Mouse (Mus musculus): Measurements from ENCODE around the gene Ccdc150. TPM values are rescaled to one million over a fixed set of nuclear protein-coding genes. Genes with fewer than 3 reads are reported as not detected.

The Ccdc150 gene
- polyA plus RNA-seq, 1 experiment, result not detected

DNA sequence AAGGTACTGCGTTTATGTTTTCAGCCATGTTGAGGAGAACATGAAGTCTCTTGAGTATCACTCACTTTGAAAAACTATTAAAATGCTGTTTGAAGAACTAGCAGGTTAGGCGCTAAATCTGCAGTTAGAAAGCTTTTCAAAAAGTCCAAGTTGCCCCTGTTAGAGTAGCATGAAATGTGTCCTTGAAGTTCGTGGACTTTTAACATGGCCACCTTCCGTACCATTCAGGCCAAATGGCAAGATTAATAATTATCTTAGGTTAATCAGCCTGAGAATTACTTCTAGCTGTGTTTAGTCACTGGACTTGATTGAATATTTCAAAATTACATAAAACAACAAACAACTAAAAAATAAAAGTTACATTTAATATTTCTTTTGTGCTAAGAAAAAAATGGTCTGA lies 104.3 kb downstream of the Ccdc150 start:
- Histone ChIP-seq H3K4me1 (ENCODE audit: control insufficient read depth, insufficient read depth, low read length) (no peaks in the 10 kb centered on the region), H3K4me3 (ENCODE audit: insufficient read depth, low read length) (no peak overlapping the region), H3K27ac (ENCODE audit: insufficient read depth, low read depth, low read length) (no peak overlapping the region)
- TF ChIP-seq CTCF (IDR thresholded peaks at IDR 0.05; ENCODE audit: low read depth, low read length) (no peak), POLR2A (IDR thresholded peaks at IDR 0.05; ENCODE audit: borderline replicate concordance, low read depth, low read length) (no peak)

GRCm38 (mm10) chr1:54355485-54355884 lies 105.0 kb downstream of the Ccdc150 start:
- Histone ChIP-seq H3K4me1 (ENCODE audit: control insufficient read depth, insufficient read depth, low read length) (no peaks in the 10 kb centered on the region), H3K4me3 (ENCODE audit: insufficient read depth, low read length) (no peak overlapping the region), H3K27ac (ENCODE audit: insufficient read depth, low read depth, low read length) (no peak overlapping the region)
- TF ChIP-seq POLR2A (IDR thresholded peaks at IDR 0.05; ENCODE audit: borderline replicate concordance, low read depth, low read length) (no peak), CTCF (IDR thresholded peaks at IDR 0.05; ENCODE audit: low read depth, low read length) (no peak)

- TF ChIP-seq POLR2A (IDR thresholded peaks at IDR 0.05; ENCODE audit: borderline replicate concordance, low read depth, low read length) (no peak), CTCF (IDR thresholded peaks at IDR 0.05; ENCODE audit: low read depth, low read length) (no peak)
- no peak overlapping the region for H3K27ac ChIP-seq (ENCODE audit: insufficient read depth, low read depth, low read length)
- H3K4me3 ChIP-seq (ENCODE audit: insufficient read depth, low read length), result no peak overlapping the region
- no peaks in the 10 kb centered on the region for H3K4me1 ChIP-seq (ENCODE audit: control insufficient read depth, insufficient read depth, low read length)
Observed at GRCm38 (mm10) chr1:54356566-54356965, 106.1 kb downstream of the Ccdc150 start.

GRCm38 (mm10) chr1:54377506-54378051 lies 127.1 kb downstream of the Ccdc150 start:
- TF ChIP-seq POLR2A (IDR thresholded peaks at IDR 0.05; ENCODE audit: borderline replicate concordance, low read depth, low read length), result no peak
- TF ChIP-seq CTCF (IDR thresholded peaks at IDR 0.05; ENCODE audit: low read depth, low read length), result no peak
- no peak overlapping the region for H3K27ac ChIP-seq (ENCODE audit: insufficient read depth, low read depth, low read length)
- no peak overlapping the region for H3K4me3 ChIP-seq (ENCODE audit: insufficient read depth, low read length)
- no peaks in the 10 kb centered on the region for H3K4me1 ChIP-seq (ENCODE audit: control insufficient read depth, insufficient read depth, low read length)

DNA sequence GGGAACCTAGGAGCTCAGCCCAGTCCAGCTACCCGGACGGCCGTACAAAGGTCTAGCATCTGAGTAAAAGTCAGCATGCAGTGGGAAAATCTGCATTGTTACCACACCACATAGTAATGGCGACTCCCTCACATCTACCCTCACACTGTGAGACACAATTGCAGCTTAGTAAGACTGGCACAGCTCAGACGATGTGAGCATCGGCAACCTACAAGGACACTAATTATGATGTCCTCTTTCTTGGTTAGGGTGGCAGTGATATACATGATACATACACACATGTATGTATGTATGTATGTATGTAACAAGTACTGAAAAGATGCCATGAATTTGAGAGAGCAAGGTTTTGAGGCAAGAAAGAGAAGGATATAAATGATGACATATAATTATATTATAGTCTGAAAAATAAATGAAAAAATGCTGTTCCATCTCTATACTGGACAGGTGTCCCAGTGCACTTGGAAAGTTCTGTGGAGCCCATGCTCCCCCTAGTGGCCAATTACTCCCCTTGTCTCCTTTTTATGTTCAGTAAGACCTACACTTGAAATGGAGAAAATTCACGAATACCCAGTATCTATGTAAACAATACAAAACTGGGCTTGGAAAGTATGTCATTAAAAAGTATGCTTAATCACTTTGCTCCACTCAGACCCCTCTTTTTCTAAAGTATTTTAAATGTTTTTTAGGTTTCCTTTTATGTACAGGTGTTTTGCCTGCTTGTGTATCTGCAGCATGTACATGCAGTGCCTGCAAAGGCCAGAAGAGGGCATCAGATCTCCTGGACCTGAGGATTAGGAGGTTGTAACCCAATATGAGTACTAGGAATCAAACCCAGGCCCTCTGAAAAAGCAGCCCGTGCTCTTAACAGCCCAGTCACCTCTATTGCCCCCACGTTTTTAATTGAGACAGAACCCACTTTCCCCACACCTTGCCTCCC lies 130.8 kb downstream of the Ccdc150 start:
- H3K27ac ChIP-seq (ENCODE audit: insufficient read depth, low read depth, low read length), result no peak overlapping the region
- no peak for TF ChIP-seq POLR2A (IDR thresholded peaks at IDR 0.05; ENCODE audit: borderline replicate concordance, low read depth, low read length)
- TF ChIP-seq CTCF (IDR thresholded peaks at IDR 0.05; ENCODE audit: low read depth, low read length), result peak; percentile 10; the same call in 1 of the 2 replicates
- no peak overlapping the region for H3K4me3 ChIP-seq (ENCODE audit: insufficient read depth, low read length)
- no peaks in the 10 kb centered on the region for H3K4me1 ChIP-seq (ENCODE audit: control insufficient read depth, insufficient read depth, low read length)

DNA sequence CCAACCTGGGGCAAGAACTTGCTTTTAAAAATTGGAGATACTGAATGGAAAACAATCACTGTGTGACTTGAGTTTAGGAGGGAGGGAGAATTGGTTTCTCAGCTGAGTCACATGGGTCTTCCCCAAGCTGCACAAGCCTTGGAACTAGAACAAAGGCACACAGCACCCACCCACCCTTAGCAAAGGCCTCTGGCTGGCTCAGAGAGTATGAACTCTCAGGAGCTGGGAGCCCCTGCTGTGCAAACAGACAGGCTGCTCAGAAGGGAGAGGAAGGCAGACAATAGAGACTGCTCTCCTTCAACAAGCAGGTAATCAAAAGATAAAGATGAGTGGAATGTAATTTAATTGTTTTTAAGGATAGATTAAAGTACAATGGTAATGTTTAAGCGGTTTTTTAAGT lies 133.7 kb downstream of the Ccdc150 start:
- Histone ChIP-seq H3K4me3 (ENCODE audit: insufficient read depth, low read length) (no peak overlapping the region), H3K4me1 (ENCODE audit: control insufficient read depth, insufficient read depth, low read length) (no peaks in the 10 kb centered on the region), H3K27ac (ENCODE audit: insufficient read depth, low read depth, low read length) (no peak overlapping the region)
- TF ChIP-seq POLR2A (IDR thresholded peaks at IDR 0.05; ENCODE audit: borderline replicate concordance, low read depth, low read length) (no peak), CTCF (IDR thresholded peaks at IDR 0.05; ENCODE audit: low read depth, low read length) (no peak)

DNA sequence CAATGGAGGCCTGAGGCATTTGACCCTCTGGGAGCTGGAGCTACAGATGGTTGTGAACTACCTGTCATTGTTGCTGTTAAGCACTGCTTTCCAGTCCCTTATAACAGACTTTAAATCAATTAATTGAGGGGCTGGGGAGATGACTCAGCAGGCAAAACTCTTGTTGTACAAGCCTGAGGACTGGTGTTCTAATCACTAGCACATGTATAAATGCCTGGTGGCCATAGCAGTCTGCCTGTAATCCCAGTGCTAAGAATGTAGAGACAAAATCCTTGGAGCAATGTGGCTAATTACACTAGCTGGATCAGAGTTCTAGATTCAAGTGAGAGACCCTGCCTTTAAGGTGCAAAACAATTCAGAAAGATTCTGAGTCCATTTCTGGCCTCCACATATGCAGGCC lies 152.3 kb downstream of the Ccdc150 start:
- Histone ChIP-seq H3K27ac (ENCODE audit: insufficient read depth, low read depth, low read length) (no peak overlapping the region), H3K4me1 (ENCODE audit: control insufficient read depth, insufficient read depth, low read length) (no peaks in the 10 kb centered on the region), H3K4me3 (ENCODE audit: insufficient read depth, low read length) (no peak overlapping the region)
- TF ChIP-seq POLR2A (IDR thresholded peaks at IDR 0.05; ENCODE audit: borderline replicate concordance, low read depth, low read length) (no peak), CTCF (IDR thresholded peaks at IDR 0.05; ENCODE audit: low read depth, low read length) (no peak)

Other genes starting within 250 kb of the Ccdc150 start
- 0.07 TPM in 1 of 2 replicates, not detected in the other for gene Hecw2, start 55.5 kb upstream of the Ccdc150 start, polyA plus RNA-seq (2012; ENCODE audit: insufficient read depth, insufficient read length, missing spikeins)
- 13.4 and 17.5 TPM in 2 replicates for gene Gtf3c3, start 188.3 kb downstream of the Ccdc150 start, polyA plus RNA-seq (2012; ENCODE audit: insufficient read depth, insufficient read length, missing spikeins)

Data from bone marrow macrophage, adult 2 months (primary cell).